Mouse (Mus musculus) gastrocnemius, postnatal 25 days (tissue): ENCODE data around the gene Bex1. TPM values are rescaled to one million over a fixed set of nuclear protein-coding genes. Genes with fewer than 3 reads are reported as not detected.
"Not testable (repeated sequence)": the region's sequence is repeated elsewhere in the genome, so short reads cannot be mapped to it uniquely, and the experiment has no call there.

Experiments
- DNase-seq: peaks from one replicate; pipeline ENCODE4 v3.0.0; 2022
- long read RNA-seq, 2 experiments: library from polyadenylated mRNA; stranded (forward); transcript quantifications; one replicate each; pipeline ENCODE4 v2.0.0; 2021
- total RNA-seq, 2 experiments: library from RNA; stranded (reverse); gene quantifications; 1 replicate in 1 of 2; 2 replicates in 1 of 2; pipeline ENCODE4 v1.2.3; 2021

Bex1 gene
- total RNA-seq = 10 to 100 TPM in 1 of 2 experiments, 1 to 10 TPM in 1; 9.9 to 26.7 TPM
- long read RNA-seq, experiment 1, transcript Bex1-201 (3 exons, 866 nt) = major isoform, 31 of 119 reads
- long read RNA-seq, experiment 1, partial matches to known transcripts = 1 of 119 reads
- long read RNA-seq, experiment 1, other reads (novel, unspliced or antisense) = 87 of 119 reads
- long read RNA-seq, experiment 2, transcript Bex1-201 (3 exons, 866 nt) = major isoform, 8 of 31 reads
- long read RNA-seq, experiment 2, partial matches to known transcripts = 0 of 31 reads
- long read RNA-seq, experiment 2, other reads (novel, unspliced or antisense) = 23 of 31 reads

DNA sequence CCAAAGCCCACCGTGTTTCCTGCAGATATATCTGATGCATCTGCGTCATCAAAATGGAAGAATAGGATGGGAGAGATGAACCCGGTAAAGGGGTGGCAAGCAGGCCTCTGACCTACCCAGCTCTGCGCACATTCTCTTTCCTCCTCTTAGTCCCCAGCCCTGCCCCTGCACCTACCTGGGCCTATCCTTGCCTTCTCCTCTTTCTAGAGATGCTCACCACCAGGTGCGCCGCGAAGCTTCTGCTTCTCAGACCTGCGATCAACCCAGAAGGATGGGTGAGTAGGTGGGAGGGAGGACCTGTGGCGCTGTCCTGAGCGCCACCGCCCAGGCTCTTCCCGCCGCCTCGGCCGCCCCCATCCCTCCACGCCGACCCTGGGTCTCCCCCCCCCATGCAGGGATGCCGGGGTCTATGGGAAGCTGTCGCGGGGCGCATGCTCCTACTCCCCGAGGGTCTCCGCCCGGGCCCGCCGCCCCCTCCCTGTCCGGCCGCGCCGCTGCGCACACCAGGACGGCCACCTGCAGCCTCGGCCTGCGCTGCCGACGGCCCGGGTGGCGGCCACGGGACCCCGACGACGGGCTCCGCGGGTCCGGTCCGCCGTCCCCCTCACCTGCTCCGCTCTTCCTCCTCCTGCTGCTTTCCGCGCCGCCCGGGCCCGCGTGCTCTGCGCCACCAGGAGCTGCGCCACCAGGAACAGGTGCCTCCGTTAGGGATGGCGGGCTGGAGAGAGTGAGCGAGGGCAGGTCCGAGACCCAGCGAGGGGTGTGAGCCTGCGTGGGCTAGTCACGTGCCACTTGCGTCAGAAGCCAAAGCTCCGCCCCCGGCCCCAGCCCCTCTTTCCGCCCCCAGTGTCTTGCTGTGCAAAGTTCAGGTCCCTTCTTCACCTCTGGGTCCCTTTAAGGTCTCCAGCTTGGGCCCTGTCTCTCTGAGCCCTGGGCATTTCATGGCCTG lies at the start of gene Bex1, which contains the start of gene Tceal7:
Bex1 (minus strand) TSS at position 785 of the 949 bp plus-strand sequence.
Tceal7 (plus strand) TSS at position 51 of the 949 bp plus-strand sequence.
- not testable (repeated sequence) for DNase-seq

- DNase-seq = no peak
These were observed 36.9 kb upstream of the Bex1 start for GRCm38 (mm10) chrX:136252023-136252729.

GRCm38 (mm10) chrX:136249671-136250070 lies 34.4 kb upstream of the Bex1 start:
- DNase-seq = no peak

GRCm38 (mm10) chrX:136248811-136249210 lies 33.5 kb upstream of the Bex1 start:
- no peak for DNase-seq

GRCm38 (mm10) chrX:136245521-136246071 lies 30.3 kb upstream of the Bex1 start:
- peak; percentile 6 for DNase-seq

DNA sequence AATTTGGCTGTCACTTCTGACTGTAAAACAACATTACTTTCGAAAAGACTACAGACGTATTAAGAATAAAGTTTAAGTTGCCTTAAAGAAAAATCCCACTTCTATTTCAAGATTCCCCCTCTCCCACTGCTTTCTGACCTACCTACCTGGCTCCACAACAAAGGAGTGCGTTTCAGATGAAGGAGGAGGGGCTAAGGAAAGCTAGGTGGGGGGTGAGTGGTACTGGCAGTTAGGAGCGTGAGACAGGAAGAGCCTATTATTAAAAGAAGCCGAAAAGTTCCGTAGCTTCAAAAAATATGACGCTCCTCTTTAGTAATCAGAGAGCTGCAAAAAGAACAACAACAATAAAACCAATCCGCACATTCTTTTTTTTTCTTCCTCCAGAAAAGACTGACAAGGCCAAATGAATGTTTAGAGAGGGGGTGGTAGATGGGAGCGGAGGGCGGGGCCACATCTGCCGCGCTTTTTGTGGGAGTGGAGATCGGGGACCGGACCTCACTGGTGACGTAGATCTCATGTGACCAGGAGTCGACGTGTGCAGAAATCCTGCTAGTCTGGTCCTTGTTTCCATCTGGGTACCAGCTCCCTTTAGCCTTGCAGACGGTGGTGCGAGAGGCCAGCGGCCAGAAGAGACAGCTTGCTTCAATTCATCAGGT lies 29.4 kb upstream of the Bex1 start, which contains the start of gene Tceal9:
Tceal9 (plus strand) TSS at position 506 of the 656 bp plus-strand sequence.
- DNase-seq = peak; percentile 51

DNA sequence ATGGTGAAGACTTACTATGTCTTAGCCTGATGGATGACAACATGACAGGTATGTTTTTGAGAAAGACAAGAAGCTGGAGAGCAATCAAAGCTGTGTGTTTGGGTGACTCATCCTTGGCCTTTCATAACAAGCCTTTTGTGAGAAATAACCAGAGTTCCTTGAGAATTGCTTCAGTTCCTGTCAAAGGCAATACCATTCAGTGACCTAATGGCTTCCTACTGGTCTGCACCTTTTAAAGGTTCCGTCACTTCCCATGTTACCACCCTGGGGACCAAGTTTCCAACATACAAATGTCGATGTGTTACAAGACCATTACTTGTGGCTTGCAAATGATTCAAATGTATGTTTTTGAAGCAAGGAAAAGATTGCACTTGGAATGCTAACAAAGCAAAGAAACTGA lies 27.9 kb upstream of the Bex1 start:
- no peak for DNase-seq

- DNase-seq = no peak
These were observed 22.8 kb upstream of the Bex1 start for GRCm38 (mm10) chrX:136238118-136238517.

DNA sequence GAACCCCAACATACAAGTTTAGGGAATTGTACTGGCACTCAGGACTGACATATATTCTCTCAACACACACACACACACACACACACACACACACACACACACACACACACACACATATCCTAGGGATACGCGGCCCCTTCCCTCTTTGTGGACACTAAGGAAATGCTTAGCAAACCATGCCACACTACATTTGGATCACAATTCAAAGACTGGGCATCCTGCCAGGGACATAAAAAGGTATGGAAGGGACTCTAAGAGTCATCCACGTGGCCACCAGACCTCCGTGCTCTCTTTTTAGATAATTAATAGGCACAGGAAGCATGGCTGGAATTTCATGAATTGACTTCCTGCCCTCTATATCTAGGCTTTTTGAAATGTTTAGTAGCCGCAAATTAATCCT lies 12.5 kb upstream of the Bex1 start:
- no peak for DNase-seq

DNA sequence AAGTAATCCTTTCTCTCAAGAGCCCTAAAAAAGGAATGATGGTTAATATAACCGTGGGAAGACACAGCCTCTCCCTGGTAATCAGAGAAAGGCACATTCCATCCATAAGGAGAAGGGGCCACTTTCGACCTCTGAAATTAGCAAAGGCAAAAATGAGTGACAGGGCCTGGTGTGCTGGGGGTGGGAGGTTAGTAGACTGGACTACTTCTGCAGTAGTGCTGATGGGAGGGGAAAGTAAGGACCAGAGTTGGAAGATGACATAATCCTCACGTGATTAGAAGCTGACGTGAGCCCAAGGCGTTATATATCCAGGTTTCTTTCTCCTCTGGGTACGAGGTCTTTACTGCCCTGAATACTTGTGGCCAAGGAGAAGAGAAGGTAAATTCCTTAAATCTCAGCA lies 8.4 kb upstream of the Bex1 start:
- no peak for DNase-seq

GRCm38 (mm10) chrX:136216303-136216702 lies 990 bp upstream of the Bex1 start:
- DNase-seq = no peak

DNA sequence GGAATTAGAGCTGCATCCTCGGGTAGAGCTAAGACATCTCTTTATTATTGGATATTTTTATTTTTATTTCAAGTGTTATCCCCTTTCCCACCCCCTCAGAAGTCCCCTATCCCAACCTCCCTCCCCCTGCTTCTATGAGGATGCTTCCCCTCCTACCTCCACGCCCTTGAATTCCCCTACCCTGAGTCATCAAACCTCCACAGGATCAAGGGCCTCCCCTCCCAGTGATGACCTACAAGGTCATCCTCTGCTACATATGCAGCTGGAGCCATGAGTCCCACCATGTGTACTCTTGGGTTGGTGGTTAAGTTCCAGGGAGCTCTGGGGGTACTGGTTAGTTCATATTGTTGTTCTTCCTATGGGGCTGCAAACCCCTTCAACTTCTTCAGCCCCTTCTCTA lies 1.9 kb downstream of the Bex1 start:
- no peak for DNase-seq

DNA sequence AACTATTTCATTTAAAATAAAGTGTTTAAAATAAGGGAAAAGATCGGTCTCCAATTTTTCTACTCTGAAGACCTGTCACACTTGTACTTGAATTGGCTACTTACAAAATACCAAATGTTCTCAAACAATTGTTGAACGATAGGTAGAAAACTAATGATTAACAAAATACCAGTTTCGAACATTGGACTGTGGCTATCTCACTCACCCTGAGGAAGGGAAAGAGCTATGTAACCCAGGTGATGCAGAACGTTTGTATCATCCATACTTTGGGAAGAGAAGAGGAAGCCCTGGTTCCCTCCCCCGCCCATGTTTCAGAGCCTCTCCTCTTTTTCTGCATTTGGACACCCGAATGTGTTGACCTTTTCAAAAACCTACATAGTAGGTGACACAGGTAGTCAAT lies 10.9 kb downstream of the Bex1 start:
- DNase-seq = no peak

DNA sequence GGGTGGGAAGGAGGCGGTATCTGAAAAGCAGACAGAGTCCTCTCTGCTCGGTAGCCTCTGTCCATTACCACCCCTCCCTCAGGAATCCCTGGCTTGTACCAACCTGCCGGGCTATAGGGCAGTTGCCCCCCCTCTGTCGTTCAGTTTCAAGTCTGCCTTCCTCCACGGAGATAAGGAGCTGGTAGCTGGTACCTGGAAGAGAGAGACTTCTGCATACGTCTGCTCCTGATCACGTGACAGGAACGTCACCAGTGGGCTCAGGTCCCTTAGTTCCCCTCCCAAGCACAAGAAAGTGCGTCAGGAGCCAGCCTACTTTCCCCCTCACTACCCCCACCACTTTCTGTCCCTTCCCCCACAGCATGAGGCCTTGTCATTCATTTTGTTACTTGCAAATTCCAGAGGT lies 11.6 kb downstream of the Bex1 start, which contains the start of gene Tceal5:
Tceal5 (minus strand) TSS at position 213 of the 403 bp plus-strand sequence.
- peak; percentile 8 for DNase-seq

DNA sequence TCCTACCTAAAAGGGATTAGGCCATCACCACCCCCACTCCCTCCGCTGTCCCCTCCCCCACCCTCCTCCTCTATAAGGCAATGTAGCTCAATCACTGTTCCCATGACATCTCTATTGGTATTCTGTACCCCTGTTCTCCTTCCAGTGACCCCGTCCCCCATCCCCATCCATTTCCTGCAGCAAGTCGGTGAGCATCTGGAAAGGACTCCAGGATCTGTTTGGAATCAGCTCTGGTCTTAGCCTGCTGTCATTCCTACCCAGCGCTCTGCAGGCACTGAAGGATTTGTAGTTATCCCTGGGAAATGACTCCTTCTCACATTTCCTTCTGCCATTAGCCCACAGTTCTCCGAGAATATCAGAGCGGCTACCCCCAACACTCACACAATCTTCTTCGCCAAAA lies 12.1 kb downstream of the Bex1 start:
- DNase-seq = no peak

GRCm38 (mm10) chrX:136196873-136197272 lies 18.4 kb downstream of the Bex1 start:
- DNase-seq = no peak

DNA sequence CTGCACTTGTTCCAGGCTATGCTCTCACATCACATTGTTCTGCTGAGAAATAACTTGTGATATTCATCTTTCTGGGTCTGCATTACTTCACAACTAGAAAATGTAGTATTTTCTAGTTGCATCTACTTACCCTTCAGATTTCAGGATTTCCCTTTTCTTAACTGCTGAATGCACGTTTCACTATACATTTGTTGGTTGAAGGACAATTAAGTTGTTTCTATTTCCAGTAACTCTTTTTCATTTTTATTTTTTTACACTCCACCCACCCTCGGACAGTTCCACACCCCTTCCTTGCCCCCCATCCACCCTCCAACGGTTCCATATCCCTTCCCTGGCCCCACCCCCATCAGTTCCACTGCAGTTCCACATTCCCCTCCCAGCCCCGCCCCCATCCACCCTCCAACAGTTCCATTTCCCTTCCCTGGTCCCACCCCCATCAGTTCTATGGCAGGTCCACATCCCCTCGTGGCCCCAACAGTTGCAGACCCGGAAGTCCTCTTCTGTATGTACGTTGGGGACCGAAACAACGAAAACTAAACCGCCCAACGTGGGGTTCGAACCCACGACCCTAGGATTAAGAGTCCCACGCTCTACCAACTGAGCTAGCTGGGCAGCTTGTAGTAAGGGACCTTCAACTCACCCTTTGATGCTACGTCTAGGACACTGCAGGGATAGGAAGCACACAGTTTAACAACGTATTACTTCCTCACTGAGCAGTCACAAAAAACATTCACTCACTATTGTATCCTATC lies 19.9 kb downstream of the Bex1 start:
- DNase-seq = no peak

- no peak for DNase-seq
These were observed 32.2 kb downstream of the Bex1 start for GRCm38 (mm10) chrX:136183107-136183506.

- no peak for DNase-seq
These were observed 34.3 kb downstream of the Bex1 start for GRCm38 (mm10) chrX:136180897-136181553.

DNA sequence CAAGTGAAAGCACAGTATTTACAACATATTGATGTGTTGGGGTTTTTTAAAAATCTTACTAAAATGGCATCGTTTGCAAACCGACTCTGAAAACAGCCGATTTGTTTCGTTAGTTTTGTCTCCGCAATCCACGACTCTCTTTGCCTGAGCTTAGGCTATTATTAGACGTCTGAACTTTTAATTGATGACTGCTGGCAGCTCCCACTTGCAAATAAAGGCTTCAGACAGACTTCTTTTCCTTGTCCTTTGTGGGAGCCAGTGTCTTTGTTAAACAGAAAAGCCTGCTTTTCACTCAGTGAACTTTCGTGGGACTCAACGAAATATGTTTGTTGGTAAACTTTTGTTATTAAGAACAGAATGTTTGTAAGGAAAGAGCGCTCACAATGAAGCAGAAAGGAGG lies 42.5 kb downstream of the Bex1 start:
- DNase-seq = no peak
